Mouse (Mus musculus) CH12.LX (cell line): ENCODE measurements around the gene Dnajb11. TPM values are rescaled to one million over a fixed set of nuclear protein-coding genes. Genes with fewer than 3 reads are reported as not detected.

Experiments used
- DNase-seq: peaks from one replicate; pipeline ENCODE4 v3.0.0-alpha.2; 2013; ENCODE audit errors: extremely low read depth
- H3K27ac ChIP-seq: 2 replicates; pipeline ENCODE4 v1.5.1; 2012; ENCODE audit warnings: low read depth, mild to moderate bottlenecking, control low read depth, moderate library complexity; ENCODE audit not compliant: insufficient read depth
- H3K27me3 ChIP-seq: replicated peaks from 2 replicates; pipeline ENCODE3; 2012; ENCODE audit warnings: inconsistent platforms
- H3K36me3 ChIP-seq, 2 experiments: replicated peaks in 1 of 2; 2 replicates each; pipeline versions ENCODE3 to v1.6.1; 2012; ENCODE audit warnings: inconsistent platforms in 1 of 2, low read length in 1 of 2, mild to moderate bottlenecking in 1 of 2, mixed read lengths in 1 of 2, moderate library complexity in 1 of 2; ENCODE audit not compliant: control insufficient read depth in 1 of 2, insufficient read depth in 1 of 2
- H3K4me1 ChIP-seq, 2 experiments: 2 replicates each; pipeline ENCODE4 v1.6.1; 2012; ENCODE audit warnings: inconsistent platforms in 1 of 2, moderate library complexity in 1 of 2; ENCODE audit not compliant: insufficient read depth in 2 of 2, control insufficient read depth in 1 of 2
- H3K4me2 ChIP-seq: 2 replicates; pipeline ENCODE4 v1.6.1; 2012; ENCODE audit warnings: low read depth, mild to moderate bottlenecking, control low read depth; ENCODE audit not compliant: poor library complexity, insufficient read depth, severe bottlenecking
- H3K4me3 ChIP-seq, 3 experiments: fragments of 150-350 bp in 1 of 3; sonication (generic) in 1 of 3; replicated peaks in 1 of 3; 2 replicates each; pipeline versions ENCODE3 to v1.5.1; 2011 to 2012; ENCODE audit warnings: low read depth in 2 of 3, low read length in 2 of 3, mild to moderate bottlenecking in 2 of 3, moderate library complexity in 2 of 3, control low read depth in 1 of 3, improper control_type of control experiment in 1 of 3, inconsistent platforms in 1 of 3, mixed read lengths in 1 of 3; ENCODE audit not compliant: poor library complexity in 1 of 3
- H3K79me2 ChIP-seq: replicated peaks from 2 replicates; pipeline ENCODE4 v1.6.1; 2012; ENCODE audit warnings: mild to moderate bottlenecking, moderate library complexity; ENCODE audit not compliant: control insufficient read depth, poor library complexity, insufficient read depth, severe bottlenecking; ENCODE audit errors: extremely low read depth
- H3K9ac ChIP-seq: 2 replicates; pipeline ENCODE4 v1.6.1; 2012; ENCODE audit warnings: low read depth, mild to moderate bottlenecking, control low read depth, moderate library complexity; ENCODE audit not compliant: insufficient read depth
- H3K9me3 ChIP-seq: replicated peaks from 2 replicates; pipeline ENCODE3; 2012; ENCODE audit warnings: low read length, inconsistent platforms, mixed read lengths
- BHLHE40 ChIP-seq: IDR thresholded peaks from 2 replicates; pipeline ENCODE4 v1.6.1; 2011; ENCODE audit warnings: mild to moderate bottlenecking, low read depth, low read length, improper control_type of control experiment
- CHD1 ChIP-seq: IDR thresholded peaks from 2 replicates; pipeline ENCODE4 v1.6.1; 2012; ENCODE audit warnings: low read depth, low read length, improper control_type of control experiment, inconsistent platforms
- CHD2 ChIP-seq: IDR thresholded peaks from 2 replicates; pipeline ENCODE4 v1.6.1; 2011; ENCODE audit warnings: low read length, improper control_type of control experiment
- E2F4 ChIP-seq: IDR thresholded peaks from 2 replicates; pipeline ENCODE4 v1.6.1; 2011; ENCODE audit warnings: low read depth, low read length, improper control_type of control experiment; ENCODE audit not compliant: insufficient replicate concordance
- ELF1 ChIP-seq: IDR thresholded peaks from 2 replicates; pipeline ENCODE4 v1.6.1; 2014; ENCODE audit warnings: low read depth, mild to moderate bottlenecking, inconsistent platforms, low read length, improper control_type of control experiment
- EP300 ChIP-seq: IDR thresholded peaks from 2 replicates; pipeline ENCODE4 v1.6.1; 2011; ENCODE audit warnings: low read length, improper control_type of control experiment
- HCFC1 ChIP-seq: IDR thresholded peaks from 2 replicates; pipeline ENCODE4 v1.6.1; 2012; ENCODE audit warnings: low read depth, mild to moderate bottlenecking, inconsistent platforms, low read length, improper control_type of control experiment
- IRF4 ChIP-seq: IDR thresholded peaks from 2 replicates; pipeline ENCODE4 v1.6.1; 2014; ENCODE audit warnings: low read depth, mild to moderate bottlenecking, inconsistent platforms, low read length, improper control_type of control experiment
- JUN ChIP-seq: IDR thresholded peaks from 2 replicates; pipeline ENCODE4 v1.6.1; 2011; ENCODE audit warnings: low read depth, mild to moderate bottlenecking, low read length, improper control_type of control experiment, moderate library complexity; ENCODE audit not compliant: insufficient read depth
- KAT2A ChIP-seq: IDR thresholded peaks from 2 replicates; pipeline ENCODE4 v1.6.1; 2012; ENCODE audit warnings: low read length, improper control_type of control experiment, inconsistent platforms; ENCODE audit not compliant: insufficient replicate concordance
- MAFK ChIP-seq: IDR thresholded peaks from 2 replicates; pipeline ENCODE4 v1.6.1; 2011; ENCODE audit warnings: low read length, improper control_type of control experiment; ENCODE audit not compliant: insufficient replicate concordance
- MAX ChIP-seq: IDR thresholded peaks from 2 replicates; pipeline ENCODE4 v1.6.1; 2011; ENCODE audit warnings: low read length, improper control_type of control experiment
- MEF2A ChIP-seq: IDR thresholded peaks from 2 replicates; pipeline ENCODE4 v1.6.1; 2014; ENCODE audit warnings: low read depth, mild to moderate bottlenecking, inconsistent platforms, low read length, improper control_type of control experiment, borderline replicate concordance
- MXI1 ChIP-seq: IDR thresholded peaks from 2 replicates; pipeline ENCODE4 v1.6.1; 2011; ENCODE audit warnings: mild to moderate bottlenecking, low read depth, low read length, improper control_type of control experiment
- NELFE ChIP-seq: IDR thresholded peaks from 2 replicates; pipeline ENCODE4 v1.6.1; 2011; ENCODE audit warnings: low read depth, low read length, improper control_type of control experiment
- NRF1 ChIP-seq: IDR thresholded peaks from 2 replicates; pipeline ENCODE4 v1.6.1; 2014; ENCODE audit warnings: low read depth, mild to moderate bottlenecking, inconsistent platforms, low read length, improper control_type of control experiment, moderate library complexity
- PAX5 ChIP-seq: IDR thresholded peaks from 2 replicates; pipeline ENCODE4 v1.6.1; 2012; ENCODE audit warnings: low read length, inconsistent platforms, mixed read lengths
- POLR2A ChIP-seq: IDR thresholded peaks from 2 replicates; pipeline ENCODE4 v1.6.1; 2011; ENCODE audit warnings: low read depth, mild to moderate bottlenecking, improper control_type of control experiment, low read length
- RAD21 ChIP-seq: IDR thresholded peaks from 2 replicates; pipeline ENCODE4 v1.6.1; 2011; ENCODE audit warnings: low read depth, mild to moderate bottlenecking, low read length, improper control_type of control experiment, moderate library complexity
- RCOR1 ChIP-seq: conservative IDR thresholded peaks from 2 replicates; pipeline ENCODE4 v1.6.1; 2012; ENCODE audit warnings: low read depth, mild to moderate bottlenecking, inconsistent platforms, low read length, improper control_type of control experiment
- SIN3A ChIP-seq: IDR thresholded peaks from 2 replicates; pipeline ENCODE4 v1.6.1; 2012; ENCODE audit warnings: low read length, improper control_type of control experiment, inconsistent platforms
- SMC3 ChIP-seq: IDR thresholded peaks from 2 replicates; pipeline ENCODE4 v1.6.1; 2011; ENCODE audit warnings: low read depth, low read length, improper control_type of control experiment
- TBP ChIP-seq: conservative IDR thresholded peaks from 2 replicates; pipeline ENCODE4 v1.6.1; 2011; ENCODE audit warnings: low read depth, low read length, improper control_type of control experiment
- TCF12 ChIP-seq: IDR thresholded peaks from 2 replicates; pipeline ENCODE4 v1.6.1; 2014; ENCODE audit warnings: low read depth, mild to moderate bottlenecking, inconsistent platforms, low read length, improper control_type of control experiment
- USF1 ChIP-seq: IDR thresholded peaks from 2 replicates; pipeline ENCODE4 v1.6.1; 2014; ENCODE audit warnings: low read depth, mild to moderate bottlenecking, inconsistent platforms, low read length, improper control_type of control experiment
- USF2 ChIP-seq: conservative IDR thresholded peaks from 2 replicates; pipeline ENCODE4 v1.6.1; 2011; ENCODE audit warnings: low read depth, low read length, improper control_type of control experiment
- ZC3H11A ChIP-seq: IDR thresholded peaks from 2 replicates; pipeline ENCODE4 v1.6.1; 2012; ENCODE audit warnings: low read depth, mild to moderate bottlenecking, inconsistent platforms, low read length, improper control_type of control experiment
- ZKSCAN1 ChIP-seq: IDR thresholded peaks from 2 replicates; pipeline ENCODE4 v1.6.1; 2012; ENCODE audit warnings: low read depth, inconsistent platforms, low read length, improper control_type of control experiment, borderline replicate concordance
- ZNF384 ChIP-seq: IDR thresholded peaks from 2 replicates; pipeline ENCODE4 v1.6.1; 2012; ENCODE audit warnings: low read depth, low read length, improper control_type of control experiment, inconsistent platforms
- dilution Hi-C: fragments of 300-500 bp; cut with MboI; formaldehyde crosslinking; loops from 2 replicates; pipeline ENCODE4 v1.14.3; 2020; ENCODE audit warnings: low sequenced_read_pairs; ENCODE audit not compliant: extremely low pct_unique_long_range_greater_than_20kb, extremely low pct_ligation_motif_present
- in situ Hi-C: fragments of 300-500 bp; cut with MboI; formaldehyde crosslinking; loops from 3 replicates; pipeline ENCODE4 v1.14.3; 2019; ENCODE audit warnings: low sequenced_read_pairs, low pct_ligation_motif_present, low pct_unique_long_range_greater_than_20kb, mixed read lengths
- polyA plus RNA-seq: library from polyadenylated mRNA; unstranded; fragments of >175 nt; gene quantifications from 2 replicates; pipeline ENCODE4 v1.2.1, GENCODE M21; 2012; ENCODE audit warnings: low read depth; ENCODE audit not compliant: insufficient read length
- total RNA-seq, 2 experiments: library from RNA; depleted of rRNA; stranded (reverse); fragments of 300-350 nt in 1 of 2; fragments of >200 nt in 1 of 2; gene quantifications; 2 replicates each; pipeline ENCODE4 v1.2.3; 2012 to 2014

Gene Dnajb11
- total and polyA plus RNA-seq, 3 experiments = 122 to 206 (median 129) TPM

DNA sequence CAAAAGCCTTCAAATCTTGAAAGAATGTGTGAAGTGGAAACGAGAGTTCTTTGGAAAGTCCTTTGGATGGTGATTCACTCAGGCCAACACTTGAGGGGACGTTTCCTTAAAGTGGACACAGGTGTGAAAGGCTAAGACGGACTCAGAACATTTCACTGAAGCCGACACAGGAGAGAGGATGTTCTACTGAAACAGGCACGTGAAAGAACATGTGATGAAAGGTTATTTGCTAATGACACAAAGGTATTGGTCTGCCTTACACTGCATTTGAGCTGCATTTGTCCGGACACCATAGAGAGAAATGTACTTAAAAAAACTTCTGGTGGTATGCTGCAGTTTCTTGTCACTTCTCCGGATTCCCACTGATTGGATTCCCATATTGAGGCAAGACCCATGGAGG lies 21.1 kb downstream of the Dnajb11 start:
- in situ Hi-C loops = loop anchor here (5.0 to 25.0 kb wide), 2 partner anchors 74 to 559 kb away; partner anchors contain the start of genes Hrg and Rtp1
- H3K4me3 ChIP-seq = no peak overlapping the region
- no peaks in the 10 kb centered on the region for H3K27me3 ChIP-seq
- H3K9ac ChIP-seq = no peak overlapping the region
- peaks cover 6 to 40% of the 10 kb centered on the region in 2 experiments; a peak in 3 of 4 replicates for H3K4me1 ChIP-seq
- no peaks in the 10 kb centered on the region for H3K9me3 ChIP-seq
- 0 out of 2 replicates have a peak, but pooled peaks have one; percentile 36 for TF ChIP-seq BHLHE40
- no peak for TF ChIP-seq PAX5
- H3K27ac ChIP-seq = no peak overlapping the region
- dilution Hi-C loops = no loop called here
- DNase-seq = no peak
- H3K4me2 ChIP-seq = no peak overlapping the region
- peaks cover 0 to 15% of the 10 kb centered on the region in 2 experiments for H3K36me3 ChIP-seq
- H3K79me2 ChIP-seq = no peaks in the 10 kb centered on the region

DNA sequence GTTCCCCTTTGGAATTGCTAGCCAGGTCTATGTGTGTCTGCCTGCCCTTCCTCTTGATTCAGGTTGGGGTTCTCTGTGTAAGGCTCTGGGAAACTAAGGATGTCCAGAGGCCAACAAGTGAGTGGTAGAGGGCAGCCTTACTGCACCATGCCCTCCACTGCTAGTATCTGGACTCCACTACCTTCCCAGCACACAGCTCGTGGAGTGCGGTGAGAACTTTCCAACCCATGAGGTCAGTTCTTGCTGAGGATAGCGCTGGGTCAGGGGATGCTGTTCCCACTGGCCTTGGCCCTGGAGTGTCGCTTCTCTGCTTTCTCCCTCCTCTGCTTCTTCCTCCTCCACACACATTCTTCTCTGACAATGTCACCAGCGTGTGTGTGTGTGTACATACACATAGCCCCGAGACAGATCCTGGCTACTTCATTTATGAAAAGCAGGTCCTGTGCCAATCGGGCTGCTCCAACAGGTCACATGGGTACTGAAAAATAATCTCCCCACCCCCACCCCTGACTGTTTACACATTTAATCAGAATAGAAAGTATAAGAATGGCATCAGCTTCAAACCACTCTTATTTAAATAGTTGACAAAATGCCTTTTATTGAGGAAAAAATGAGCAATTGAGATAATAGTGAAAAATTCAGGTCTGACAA lies 22.4 kb downstream of the Dnajb11 start:
- no peak overlapping the region for H3K4me2 ChIP-seq

DNA sequence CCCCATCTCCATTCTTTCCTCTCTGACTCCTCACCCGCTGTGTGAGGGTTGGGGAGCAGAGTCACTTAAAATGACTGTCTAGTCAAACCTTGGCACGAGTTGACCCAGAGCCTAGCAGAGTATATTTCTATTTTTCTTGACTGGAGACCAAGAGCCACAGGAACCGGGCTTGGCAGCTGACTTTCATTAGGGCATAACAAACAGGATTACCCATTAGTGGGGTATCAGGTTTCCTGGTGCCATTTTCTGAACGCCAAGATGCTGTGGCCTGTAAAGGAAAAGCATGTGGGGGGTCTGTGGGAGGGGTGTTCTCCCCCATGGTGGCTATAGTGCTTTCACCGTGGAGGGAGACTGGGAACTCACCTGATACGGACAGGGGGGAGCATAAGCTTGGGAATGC lies 23.3 kb downstream of the Dnajb11 start:
- in situ Hi-C loops = loop anchor here (25.0 kb wide), 1 partner anchor 556 kb away; the partner anchor contains the start of gene Rtp1
- no peak overlapping the region for H3K9ac ChIP-seq
- no peak overlapping the region for H3K27ac ChIP-seq
- H3K79me2 ChIP-seq = no peaks in the 10 kb centered on the region
- dilution Hi-C loops = no loop called here
- no peak overlapping the region for H3K4me2 ChIP-seq
- DNase-seq = no peak
- peaks cover 0 to 4% of the 10 kb centered on the region in 2 experiments for H3K36me3 ChIP-seq
- H3K4me1 ChIP-seq = peaks cover 7 to 52% of the 10 kb centered on the region in 2 experiments; a peak in 3 of 4 replicates
- no peak overlapping the region for H3K4me3 ChIP-seq
- no peaks in the 10 kb centered on the region for H3K9me3 ChIP-seq
- H3K27me3 ChIP-seq = no peaks in the 10 kb centered on the region
- TF ChIP-seq MAX = no peak
- TF ChIP-seq NELFE = no peak
- TF ChIP-seq MXI1 = no peak
- TF ChIP-seq CHD2 = no peak
- TF ChIP-seq KAT2A = no peak
- no peak for TF ChIP-seq HCFC1
- no peak for TF ChIP-seq BHLHE40
- TF ChIP-seq MEF2A = no peak
- TF ChIP-seq RAD21 = no peak
- TF ChIP-seq ZC3H11A = no peak
- TF ChIP-seq SIN3A = no peak
- TF ChIP-seq E2F4 = no peak
- no peak for TF ChIP-seq CHD1
- TF ChIP-seq EP300 = no peak
- TF ChIP-seq USF1 = no peak
- TF ChIP-seq USF2 = no peak
- no peak for TF ChIP-seq POLR2A
- TF ChIP-seq NRF1 = no peak

More for the DNA sequence above, 22.4 kb downstream of the Dnajb11 start:
- Histone ChIP-seq H3K79me2 (no peaks in the 10 kb centered on the region), H3K36me3 (peaks cover 0 to 5% of the 10 kb centered on the region in 2 experiments), H3K9me3 (no peaks in the 10 kb centered on the region), H3K4me1 (peaks cover 8 to 52% of the 10 kb centered on the region in 2 experiments; a peak in 3 of 4 replicates), H3K4me3 (no peak overlapping the region), H3K27me3 (no peaks in the 10 kb centered on the region), H3K9ac (no peak overlapping the region), H3K27ac (no peak overlapping the region)
- in situ Hi-C loops = loop anchor here (5.0 to 25.0 kb wide), 2 partner anchors 72 to 557 kb away; partner anchors contain the start of genes Hrg and Rtp1
- dilution Hi-C loops = no loop called here
- TF ChIP-seq ELF1 = no peak
- TF ChIP-seq CHD2 = no peak
- no peak for TF ChIP-seq NELFE
- no peak for TF ChIP-seq HCFC1
- no peak for TF ChIP-seq ZNF384
- no peak for TF ChIP-seq MAFK
- TF ChIP-seq CHD1 = no peak
- no peak for TF ChIP-seq IRF4
- TF ChIP-seq EP300 = no peak
- TF ChIP-seq MEF2A = no peak
- no peak for TF ChIP-seq RCOR1
- no peak for TF ChIP-seq ZKSCAN1
- TF ChIP-seq JUN = no peak
- no peak for TF ChIP-seq E2F4
- no peak for TF ChIP-seq TCF12
- TF ChIP-seq TBP = no peak
- TF ChIP-seq SMC3 = no peak
- DNase-seq = no peak
